Mouse (Mus musculus) adipocyte (in vitro differentiated cells): ENCODE results near the gene Bicdl1.

ENCODE experiments used
- DNase-seq: peaks from one replicate; pipeline ENCODE4 v3.0.0-alpha.2; 2016; ENCODE audit warnings: low spot score

Gene Bicdl1

GRCm38 (mm10) chr5:115726019-115726418, 5.4 kb downstream of the Bicdl1 start:
- DNase-seq, result no peak

GRCm38 (mm10) chr5:115724422-115724821, 7.0 kb downstream of the Bicdl1 start:
- DNase-seq, result no peak

GRCm38 (mm10) chr5:115722188-115722959, 9.0 kb downstream of the Bicdl1 start:
- DNase-seq, result no peak

- DNase-seq, result no peak
Measured at GRCm38 (mm10) chr5:115720761-115721160, 10.7 kb downstream of the Bicdl1 start.

GRCm38 (mm10) chr5:115717693-115718092, 13.7 kb downstream of the Bicdl1 start:
- no peak for DNase-seq

- no peak for DNase-seq
Measured at GRCm38 (mm10) chr5:115717106-115717505, 14.3 kb downstream of the Bicdl1 start.

- no peak for DNase-seq
Measured at GRCm38 (mm10) chr5:115716426-115716825, 15.0 kb downstream of the Bicdl1 start.

GRCm38 (mm10) chr5:115714761-115715160, 16.7 kb downstream of the Bicdl1 start:
- no peak for DNase-seq

GRCm38 (mm10) chr5:115712487-115712886, 18.9 kb downstream of the Bicdl1 start:
- no peak for DNase-seq

- no peak for DNase-seq
Measured at GRCm38 (mm10) chr5:115711636-115712419, 19.6 kb downstream of the Bicdl1 start.

GRCm38 (mm10) chr5:115710171-115710570, 21.2 kb downstream of the Bicdl1 start:
- DNase-seq, result no peak

GRCm38 (mm10) chr5:115708930-115709329, 22.5 kb downstream of the Bicdl1 start:
- DNase-seq, result no peak

GRCm38 (mm10) chr5:115701981-115702380, 29.4 kb downstream of the Bicdl1 start:
- DNase-seq, result no peak

GRCm38 (mm10) chr5:115701215-115701614, 30.2 kb downstream of the Bicdl1 start:
- no peak for DNase-seq

- DNase-seq, result no peak
Measured at GRCm38 (mm10) chr5:115696811-115697210, 34.6 kb downstream of the Bicdl1 start.

- no peak for DNase-seq
Measured at GRCm38 (mm10) chr5:115695191-115695770, 36.1 kb downstream of the Bicdl1 start.

- DNase-seq, result no peak
Measured at GRCm38 (mm10) chr5:115693271-115693670, 38.1 kb downstream of the Bicdl1 start.

GRCm38 (mm10) chr5:115686716-115687115, 44.7 kb downstream of the Bicdl1 start:
- no peak for DNase-seq

- no peak for DNase-seq
Measured at GRCm38 (mm10) chr5:115685126-115685525, 46.3 kb downstream of the Bicdl1 start.

- DNase-seq, result no peak
Measured at GRCm38 (mm10) chr5:115671846-115672245, 59.6 kb downstream of the Bicdl1 start.

- no peak for DNase-seq
Measured at GRCm38 (mm10) chr5:115670406-115670805, 61.0 kb downstream of the Bicdl1 start.

GRCm38 (mm10) chr5:115669974-115670373, 61.4 kb downstream of the Bicdl1 start:
- no peak for DNase-seq

- no peak for DNase-seq
Measured at GRCm38 (mm10) chr5:115668986-115669385, 62.4 kb downstream of the Bicdl1 start.
